Comparison of ENCODE assay signal across 35 mouse cellular contexts in the genomic region with DNA sequence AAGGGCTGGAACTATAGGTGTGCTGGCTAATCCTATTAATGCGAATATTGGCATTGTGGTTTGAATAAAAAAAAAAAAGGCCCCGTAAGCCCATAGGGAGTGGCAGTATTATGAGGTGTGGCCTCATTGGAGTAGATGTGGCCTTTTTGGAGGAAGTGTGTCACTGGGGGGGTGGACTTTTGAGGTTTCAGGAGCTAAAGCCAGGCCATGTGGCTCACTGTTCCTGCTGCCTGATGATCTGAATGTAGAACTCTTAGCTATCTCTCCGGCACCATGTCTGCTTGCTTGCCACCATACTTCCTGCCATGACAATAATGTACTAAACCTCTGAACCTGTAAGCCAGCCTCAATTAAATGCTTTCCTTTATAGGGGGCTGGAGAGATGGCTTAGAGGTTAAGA. TPM values are rescaled to one million over a fixed set of nuclear protein-coding genes. Genes with fewer than 3 reads are reported as not detected.
"Had no signal": no experiment of that assay in that cellular context is flagged by ENCODE, and none has a peak within 500 bp of the region (broad histone marks: within the 10 kb centered on the region; RNA-seq: fewer than 3 reads in every experiment).

No protein-coding gene starts in this region.

- H3K9ac ChIP-seq: limb, embryonic 12.5 days; limb, embryonic 13.5 days; limb, embryonic 15.5 days; liver, embryonic 12.5 days; liver, embryonic 13.5 days; liver, embryonic 14.5 days; liver, embryonic 15.5 days; liver, postnatal 0 days; lung, embryonic 14.5 days; lung, embryonic 15.5 days; midbrain, embryonic 12.5 days; midbrain, embryonic 13.5 days; midbrain, embryonic 15.5 days had no signal

- H3K27ac ChIP-seq: limb, embryonic 10.5 days; limb, embryonic 12.5 days; limb, embryonic 13.5 days; limb, embryonic 15.5 days; liver, embryonic 12.5 days; liver, embryonic 13.5 days; liver, embryonic 14.5 days; liver, embryonic 15.5 days; lung, embryonic 15.5 days; macrophage; midbrain, embryonic 10.5 days; midbrain, embryonic 12.5 days; midbrain, embryonic 13.5 days; midbrain, embryonic 15.5 days had no signal

- H3K27me3 ChIP-seq: limb, embryonic 12.5 days; limb, embryonic 13.5 days; limb, embryonic 15.5 days; liver, embryonic 12.5 days; liver, embryonic 13.5 days; liver, embryonic 15.5 days; lung, embryonic 15.5 days; megakaryocyte, embryonic 14.5 days; midbrain, embryonic 12.5 days; midbrain, embryonic 13.5 days; midbrain, embryonic 15.5 days had no signal

- H3K4me1 ChIP-seq: limb, embryonic 10.5 days; limb, embryonic 12.5 days; limb, embryonic 13.5 days; limb, embryonic 15.5 days; liver, embryonic 12.5 days; liver, embryonic 13.5 days; liver, embryonic 15.5 days; lung, embryonic 15.5 days; midbrain, embryonic 10.5 days; midbrain, embryonic 12.5 days; midbrain, embryonic 13.5 days; midbrain, embryonic 15.5 days had no signal

- ATAC-seq: liver, embryonic 12.5 days; liver, postnatal 0 days; lung, postnatal 0 days; midbrain, embryonic 13.5 days; midbrain, embryonic 15.5 days; midbrain, embryonic 16.5 days had no signal

- H3K4me3 ChIP-seq: limb, embryonic 10.5 days; limb, embryonic 12.5 days; limb, embryonic 13.5 days; limb, embryonic 15.5 days; liver, embryonic 12.5 days; liver, embryonic 13.5 days; liver, embryonic 15.5 days; lung, embryonic 15.5 days; megakaryocyte, embryonic 14.5 days; midbrain, embryonic 10.5 days; midbrain, embryonic 12.5 days; midbrain, embryonic 13.5 days; midbrain, embryonic 15.5 days; myocyte had no signal

- H3K4me2 ChIP-seq: limb, embryonic 12.5 days; limb, embryonic 13.5 days; limb, embryonic 15.5 days; liver, embryonic 11.5 days; liver, embryonic 12.5 days; liver, embryonic 13.5 days; liver, embryonic 15.5 days; lung, embryonic 14.5 days; lung, embryonic 15.5 days; midbrain, embryonic 11.5 days; midbrain, embryonic 12.5 days; midbrain, embryonic 13.5 days; midbrain, embryonic 15.5 days had no signal

- H3K9me3 ChIP-seq: limb, embryonic 10.5 days; limb, embryonic 12.5 days; limb, embryonic 13.5 days; limb, embryonic 15.5 days; liver, embryonic 12.5 days; liver, embryonic 13.5 days; liver, embryonic 15.5 days; lung, embryonic 15.5 days; midbrain, embryonic 10.5 days; midbrain, embryonic 12.5 days; midbrain, embryonic 13.5 days; midbrain, embryonic 15.5 days had no signal

- DNase-seq: left cerebral cortex, postnatal 4 days; liver; liver, embryonic 13.5 days; liver, postnatal 0 days; lung, adult 18-20 months; lung, adult 2 months; lung, embryonic 14.5 days; lung, postnatal 10 days; lung, postnatal 14 days; lung, postnatal 36 days; lung, postnatal 4 days; midbrain, embryonic 14.5 days had no signal

RNA-seq across cellular contexts. Expression of a gene that starts 55.5 kb away (rescaled TPM):
- total RNA-seq: megakaryocyte-erythroid progenitor cell, adult 5-6 weeks; monocyte, adult 5-6 weeks had no signal
- polyA plus RNA-seq: limb, embryonic 10.5 days; limb, embryonic 11.5 days; limb, embryonic 12.5 days; limb, embryonic 13.5 days; macrophage; midbrain, embryonic 11.5 days; midbrain, embryonic 12.5 days; midbrain, embryonic 13.5 days; midbrain, embryonic 15.5 days; midbrain, embryonic 16.5 days; neural tube, embryonic 11.5 days had no signal
